Mouse (Mus musculus): ENCODE data around the gene Cep19. TPM values are rescaled to one million over a fixed set of nuclear protein-coding genes. Genes with fewer than 3 reads are reported as not detected.
"Not testable (repeated sequence)": the region's sequence is repeated elsewhere in the genome, so short reads cannot be mapped to it uniquely, and the experiment has no call there.

The Cep19 gene
- polyA plus RNA-seq, 1 experiment = 10.2 TPM

DNA sequence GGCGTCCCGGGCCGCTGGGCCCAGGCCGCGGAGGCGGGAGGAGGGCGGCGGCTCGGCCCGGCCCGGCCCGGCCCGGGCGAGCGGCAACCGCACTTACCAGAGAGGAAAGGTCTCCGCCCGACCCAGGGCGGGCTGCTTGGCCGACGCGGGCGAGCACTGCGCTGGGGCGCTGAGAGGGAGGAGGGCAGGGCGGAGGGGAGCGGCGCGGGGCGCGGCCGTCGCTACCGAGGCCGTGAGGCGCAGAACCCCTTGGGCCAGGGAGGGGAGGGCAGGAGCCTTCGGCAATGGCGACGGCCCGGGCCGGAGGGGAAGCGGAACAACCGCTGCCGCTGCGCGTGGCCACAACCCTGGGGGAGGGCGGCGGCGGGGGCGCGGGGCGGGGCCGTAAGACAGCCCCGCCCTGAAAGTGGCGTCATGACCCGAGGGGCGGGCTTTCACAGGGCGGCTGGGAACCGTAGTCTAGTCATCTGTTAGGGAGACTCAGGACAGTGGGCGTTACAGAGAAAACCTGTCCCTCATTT is 20.5 kb upstream of the Cep19 start, which contains the start of gene Pak2:
Pak2 (minus strand) TSS at position 352 of the 521 bp plus-strand sequence.
- Histone ChIP-seq H3K27ac (ENCODE audit: insufficient read depth, low read depth, low read length) (peak within 1 kb of the TSS; percentile 98), H3K36me3 (ENCODE audit: control insufficient read depth, insufficient read depth, low read length) (peaks cover 4% of the 10 kb centered on the region), H3K4me1 (ENCODE audit: control insufficient read depth, insufficient read depth, insufficient read length, low read length) (peaks cover 7% of the 10 kb centered on the region; the same call in 1 of the 2 replicates), H3K27me3 (ENCODE audit: control insufficient read depth, insufficient read depth, low read length) (no peaks in the 10 kb centered on the region), H3K4me3 (ENCODE audit: low read depth, low read length) (peak within 1 kb of the TSS; percentile 85)
- WGBS = under 1% methylated on average over 59 of the region's 60 CpGs
- TF ChIP-seq CTCF (IDR thresholded peaks at IDR 0.05; ENCODE audit: extremely low read depth, insufficient read length, insufficient replicate concordance, low read depth, low read length) (no peak), POLR2A (IDR thresholded peaks at IDR 0.05; ENCODE audit: low read depth, low read length) (peak; percentile 81; the same call in 1 of the 2 replicates)

DNA sequence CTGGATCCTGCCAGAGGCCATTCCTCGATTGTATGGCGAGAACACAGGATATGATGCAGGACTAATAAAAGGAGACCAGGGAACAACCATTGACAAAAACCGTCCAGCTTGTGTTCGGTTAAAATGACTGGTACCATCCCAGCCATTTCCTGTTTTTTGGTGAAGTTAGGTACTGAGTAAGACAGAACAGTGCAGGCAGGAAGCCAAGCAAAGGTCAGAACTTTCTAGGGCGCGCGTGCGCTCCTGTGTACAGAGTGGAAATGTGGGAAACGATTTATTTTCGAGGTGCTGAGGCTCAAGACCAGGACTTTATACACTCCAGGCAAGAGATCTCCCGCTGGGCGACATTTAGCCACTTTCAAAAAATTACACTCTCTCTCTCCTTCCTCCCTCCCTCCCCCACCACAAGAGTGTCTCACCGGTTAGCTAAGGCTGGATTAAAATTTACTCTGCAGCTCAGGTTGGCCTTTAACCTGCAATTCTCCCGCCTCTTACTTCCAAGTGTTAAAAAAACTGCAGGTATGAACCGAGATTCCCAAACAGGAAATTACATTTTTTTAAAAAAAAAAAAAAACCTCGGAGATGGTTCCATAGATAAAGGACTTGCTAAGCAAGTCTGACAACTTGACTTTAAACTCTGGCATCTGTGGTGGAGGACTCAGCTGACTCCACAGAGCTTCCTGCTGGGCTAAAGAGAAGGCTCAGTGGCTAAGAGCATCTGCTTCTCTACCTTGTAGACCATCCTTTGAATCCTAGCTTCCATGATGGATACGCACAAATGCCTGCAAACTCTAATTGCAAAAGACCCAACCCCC is 11.8 kb upstream of the Cep19 start:
- Histone ChIP-seq H3K4me1 (ENCODE audit: control insufficient read depth, insufficient read depth, insufficient read length, low read length) (peaks cover 2% of the 10 kb centered on the region; the same call in 1 of the 2 replicates), H3K4me3 (ENCODE audit: low read depth, low read length) (peak overlapping the region; percentile 4; the same call in 1 of the 2 replicates), H3K27me3 (ENCODE audit: control insufficient read depth, insufficient read depth, low read length) (no peaks in the 10 kb centered on the region), H3K27ac (ENCODE audit: insufficient read depth, low read depth, low read length) (peak overlapping the region; percentile 71), H3K36me3 (ENCODE audit: control insufficient read depth, insufficient read depth, low read length) (peaks cover 26% of the 10 kb centered on the region)
- TF ChIP-seq CTCF (IDR thresholded peaks at IDR 0.05; ENCODE audit: extremely low read depth, insufficient read length, insufficient replicate concordance, low read depth, low read length) = no peak
- no peak for TF ChIP-seq POLR2A (IDR thresholded peaks at IDR 0.05; ENCODE audit: low read depth, low read length)
- WGBS = 24% methylated on average over 17 of the region's 17 CpGs

DNA sequence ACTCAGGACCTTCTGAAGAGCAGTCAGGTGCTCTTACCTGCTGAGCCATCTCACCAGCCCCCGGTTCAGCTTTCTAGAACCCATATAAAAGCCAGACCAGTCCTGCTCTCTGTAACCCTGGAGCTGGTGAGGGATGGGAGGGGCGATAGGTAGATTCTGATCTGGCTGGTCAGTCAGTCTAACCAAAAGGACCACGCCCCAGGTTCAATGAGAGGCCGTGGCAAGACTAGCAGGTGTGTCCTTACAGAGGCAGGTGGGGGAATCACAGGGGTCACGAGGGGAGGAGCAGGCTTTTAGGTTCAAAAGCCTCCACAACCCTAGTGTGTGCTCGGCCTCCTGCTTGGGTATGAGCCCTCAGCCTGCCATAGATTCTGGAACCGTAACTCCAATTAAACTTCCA is 8.1 kb upstream of the Cep19 start:
- Histone ChIP-seq H3K27me3 (ENCODE audit: control insufficient read depth, insufficient read depth, low read length) (no peaks in the 10 kb centered on the region), H3K4me3 (ENCODE audit: low read depth, low read length) (no peak overlapping the region), H3K36me3 (ENCODE audit: control insufficient read depth, insufficient read depth, low read length) (peaks cover 14% of the 10 kb centered on the region), H3K27ac (ENCODE audit: insufficient read depth, low read depth, low read length) (no peak overlapping the region), H3K4me1 (ENCODE audit: control insufficient read depth, insufficient read depth, insufficient read length, low read length) (peaks cover 2% of the 10 kb centered on the region; the same call in 1 of the 2 replicates)
- no peak for TF ChIP-seq CTCF (IDR thresholded peaks at IDR 0.05; ENCODE audit: extremely low read depth, insufficient read length, insufficient replicate concordance, low read depth, low read length)
- no peak for TF ChIP-seq POLR2A (IDR thresholded peaks at IDR 0.05; ENCODE audit: low read depth, low read length)
- WGBS = 82% methylated on average over 7 of the region's 7 CpGs

- WGBS = 88% methylated on average over 2 of the region's 2 CpGs
- not testable (repeated sequence) for H3K27ac ChIP-seq (ENCODE audit: insufficient read depth, low read depth, low read length); H3K4me1 ChIP-seq (ENCODE audit: control insufficient read depth, insufficient read depth, insufficient read length, low read length); H3K27me3 ChIP-seq (ENCODE audit: control insufficient read depth, insufficient read depth, low read length); H3K4me3 ChIP-seq (ENCODE audit: low read depth, low read length); H3K36me3 ChIP-seq (ENCODE audit: control insufficient read depth, insufficient read depth, low read length)
These were observed 1.8 kb upstream of the Cep19 start for GRCm38 (mm10) chr16:32097757-32098156.

DNA sequence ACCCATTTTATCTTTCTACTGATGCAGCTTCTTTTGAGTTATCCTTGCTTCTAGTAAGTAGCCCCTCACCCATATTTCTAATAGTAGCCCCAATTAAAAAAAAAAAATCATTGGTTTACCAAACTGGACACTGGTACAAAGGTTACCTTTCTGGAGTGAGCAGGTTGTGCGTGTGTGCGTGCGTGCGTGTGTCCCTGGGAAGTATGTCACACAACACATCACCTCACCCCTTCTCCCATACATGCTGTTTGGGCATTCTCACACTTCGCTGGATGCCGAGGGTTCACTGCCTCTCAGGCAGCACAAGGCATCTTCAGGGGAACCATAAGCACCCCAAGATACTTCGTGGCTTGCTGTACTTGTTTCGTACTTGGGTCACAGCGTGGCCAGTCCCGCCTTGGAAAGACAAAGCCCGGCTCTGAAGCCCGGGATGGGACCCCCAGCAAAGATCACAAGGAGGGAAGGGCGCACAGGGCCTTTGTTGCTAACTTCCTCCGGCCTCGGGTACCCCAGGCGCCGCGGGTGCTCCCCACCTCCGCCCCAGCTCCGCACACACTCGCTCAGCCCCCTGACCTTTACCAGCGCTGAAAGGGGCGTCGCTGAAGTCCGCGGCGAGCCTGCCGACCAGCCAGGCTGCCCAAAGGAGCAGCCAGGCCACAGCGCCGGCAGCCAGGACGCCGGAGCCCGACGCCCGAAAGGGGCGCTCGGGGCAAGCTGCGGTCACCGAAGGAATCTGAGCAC is 533 bp upstream of the Cep19 start:
- peak overlapping the region; percentile 76 for H3K27ac ChIP-seq (ENCODE audit: insufficient read depth, low read depth, low read length)
- TF ChIP-seq POLR2A (IDR thresholded peaks at IDR 0.05; ENCODE audit: low read depth, low read length) (0 out of 2 replicates have a peak, but pooled peaks have one; percentile 1), CTCF (IDR thresholded peaks at IDR 0.05; ENCODE audit: extremely low read depth, insufficient read length, insufficient replicate concordance, low read depth, low read length) (no peak)
- H3K4me1 ChIP-seq (ENCODE audit: control insufficient read depth, insufficient read depth, insufficient read length, low read length) = no peaks in the 10 kb centered on the region; the same call in none of the 2 replicates
- H3K27me3 ChIP-seq (ENCODE audit: control insufficient read depth, insufficient read depth, low read length) = no peaks in the 10 kb centered on the region
- peaks cover 5% of the 10 kb centered on the region for H3K36me3 ChIP-seq (ENCODE audit: control insufficient read depth, insufficient read depth, low read length)
- WGBS = under 1% methylated on average over 39 of the region's 39 CpGs
- H3K4me3 ChIP-seq (ENCODE audit: low read depth, low read length) = peak overlapping the region; percentile 90

GRCm38 (mm10) chr16:32102295-32102694 is 2.7 kb downstream of the Cep19 start:
- no peak overlapping the region for H3K4me3 ChIP-seq (ENCODE audit: low read depth, low read length)
- H3K27ac ChIP-seq (ENCODE audit: insufficient read depth, low read depth, low read length) = no peak overlapping the region
- 60% methylated on average over 13 of the region's 13 CpGs for WGBS
- H3K36me3 ChIP-seq (ENCODE audit: control insufficient read depth, insufficient read depth, low read length) = peaks cover 10% of the 10 kb centered on the region
- no peaks in the 10 kb centered on the region for H3K27me3 ChIP-seq (ENCODE audit: control insufficient read depth, insufficient read depth, low read length)
- TF ChIP-seq CTCF (IDR thresholded peaks at IDR 0.05; ENCODE audit: extremely low read depth, insufficient read length, insufficient replicate concordance, low read depth, low read length) (no peak), POLR2A (IDR thresholded peaks at IDR 0.05; ENCODE audit: low read depth, low read length) (no peak)
- H3K4me1 ChIP-seq (ENCODE audit: control insufficient read depth, insufficient read depth, insufficient read length, low read length) = no peaks in the 10 kb centered on the region; the same call in none of the 2 replicates

DNA sequence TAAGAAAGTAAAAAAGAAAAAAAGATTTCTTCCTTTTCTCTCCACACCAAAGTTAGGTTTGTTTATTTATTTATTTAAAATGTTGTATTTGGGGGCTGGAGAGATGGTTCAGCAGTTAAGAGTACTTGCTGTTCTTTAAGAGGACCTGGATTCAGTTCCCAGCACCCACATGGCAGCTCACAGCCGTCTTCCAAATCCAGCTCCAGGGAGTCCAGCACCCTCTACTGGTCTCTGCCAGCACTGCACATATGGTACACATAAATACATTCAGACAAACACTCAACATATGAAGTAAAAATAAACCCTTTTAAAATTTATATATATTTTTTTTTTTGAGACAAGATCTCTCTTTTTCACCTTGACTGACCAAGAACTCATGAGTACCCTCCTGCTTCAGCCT is 6.1 kb downstream of the Cep19 start:
- no peaks in the 10 kb centered on the region for H3K4me1 ChIP-seq (ENCODE audit: control insufficient read depth, insufficient read depth, insufficient read length, low read length)

More for the DNA sequence above, 6.1 kb downstream of the Cep19 start:
- Histone ChIP-seq H3K36me3 (ENCODE audit: control insufficient read depth, insufficient read depth, low read length) (peaks cover 12% of the 10 kb centered on the region), H3K4me3 (ENCODE audit: low read depth, low read length) (no peak overlapping the region), H3K27ac (ENCODE audit: insufficient read depth, low read depth, low read length) (no peak overlapping the region), H3K27me3 (ENCODE audit: control insufficient read depth, insufficient read depth, low read length) (no peaks in the 10 kb centered on the region)
- WGBS = 93% methylated on average over 1 of the region's 1 CpGs
- TF ChIP-seq POLR2A (IDR thresholded peaks at IDR 0.05; ENCODE audit: low read depth, low read length) = no peak
- peak; percentile 35; the same call in 1 of the 2 replicates for TF ChIP-seq CTCF (IDR thresholded peaks at IDR 0.05; ENCODE audit: extremely low read depth, insufficient read length, insufficient replicate concordance, low read depth, low read length)

All from small intestine, adult 2 months (tissue).